Mouse (Mus musculus) T-helper 2 cell (primary cell): Measurements from ENCODE around the gene Nfe2.
"Not testable (repeated sequence)": the region's sequence is repeated elsewhere in the genome, so short reads cannot be mapped to it uniquely, and the experiment has no call there.

Experiments
- in situ Hi-C: fragments of 300-600 bp; cut with MboI, MseI; formaldehyde crosslinking; loops from one replicate; pipeline ENCODE4 v1.15.1; 2025; ENCODE audit warnings: high pct_unique_total_duplicates

Gene Nfe2

DNA sequence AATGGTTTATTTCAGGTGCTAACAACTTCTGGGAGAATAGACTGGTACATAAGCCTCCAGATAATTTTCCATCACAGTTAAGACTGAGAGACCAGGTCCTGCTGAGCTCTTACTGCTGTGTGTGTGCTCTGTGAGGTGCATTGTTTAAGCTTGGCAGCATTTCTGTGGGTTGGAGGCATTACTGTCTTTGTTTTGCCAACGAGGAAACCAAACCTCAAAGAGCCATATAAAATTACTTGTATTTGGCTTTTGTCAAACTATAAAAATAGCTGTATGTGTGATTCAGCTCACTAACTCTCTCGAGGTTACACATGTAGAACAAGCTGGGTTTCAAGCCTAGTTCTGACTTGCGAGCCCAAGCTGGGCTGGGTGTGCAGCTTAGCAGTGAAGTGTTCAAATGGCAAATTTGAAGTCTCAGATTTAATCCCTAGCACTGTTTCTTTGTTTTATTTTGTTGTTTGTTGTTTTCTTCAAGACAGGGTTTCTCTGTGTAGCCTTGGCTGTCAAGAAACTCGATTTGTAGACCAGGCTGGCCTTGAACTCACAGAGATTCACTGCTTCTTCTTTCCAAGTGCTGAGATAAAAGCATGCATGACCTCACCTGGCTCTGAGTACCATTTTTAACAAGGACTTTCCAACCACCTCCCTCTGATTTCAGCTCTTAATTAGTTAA, 34.6 kb upstream of the Nfe2 start:
- in situ Hi-C loops, result no loop called here

DNA sequence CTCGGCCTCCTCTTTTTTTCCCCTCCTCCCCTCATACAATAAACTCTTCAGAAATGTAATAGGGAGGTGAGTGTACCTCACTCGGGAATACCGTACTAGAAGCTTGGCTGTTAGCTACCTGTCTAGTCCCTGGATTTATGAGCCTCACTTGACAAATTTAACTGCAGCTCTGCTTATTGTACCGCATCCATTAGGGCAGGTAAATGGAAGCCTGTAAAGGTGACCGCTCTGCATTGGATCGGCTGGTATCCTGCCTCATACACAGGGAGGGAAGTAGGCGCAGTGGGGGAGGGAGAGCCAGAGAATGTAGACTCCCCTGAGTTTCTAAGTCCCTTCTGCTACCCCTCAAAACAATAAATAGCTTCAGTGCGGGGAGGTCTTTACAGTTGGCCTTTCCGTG, 32.6 kb upstream of the Nfe2 start:
- in situ Hi-C loops, result no loop called here

DNA sequence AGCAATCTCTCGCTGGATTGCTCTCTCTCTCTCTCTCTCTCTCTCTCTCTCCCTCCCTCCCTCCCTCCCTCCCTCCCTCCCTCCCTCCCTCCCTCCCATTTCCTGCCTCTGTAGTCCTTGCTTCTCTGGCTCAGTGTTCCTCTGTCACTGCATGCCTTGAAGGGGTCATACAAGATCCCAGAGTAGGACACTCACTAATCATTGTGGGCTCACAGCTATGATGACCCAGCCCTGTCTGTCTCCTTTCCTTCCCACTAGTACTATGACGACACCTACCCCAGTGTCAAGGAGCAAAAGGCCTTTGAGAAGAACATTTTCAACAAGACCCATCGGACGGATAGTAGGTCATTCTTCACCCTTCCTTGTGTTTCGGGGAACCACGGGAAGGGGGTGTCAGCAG, 32.2 kb upstream of the Nfe2 start:
- in situ Hi-C loops, result no loop called here

DNA sequence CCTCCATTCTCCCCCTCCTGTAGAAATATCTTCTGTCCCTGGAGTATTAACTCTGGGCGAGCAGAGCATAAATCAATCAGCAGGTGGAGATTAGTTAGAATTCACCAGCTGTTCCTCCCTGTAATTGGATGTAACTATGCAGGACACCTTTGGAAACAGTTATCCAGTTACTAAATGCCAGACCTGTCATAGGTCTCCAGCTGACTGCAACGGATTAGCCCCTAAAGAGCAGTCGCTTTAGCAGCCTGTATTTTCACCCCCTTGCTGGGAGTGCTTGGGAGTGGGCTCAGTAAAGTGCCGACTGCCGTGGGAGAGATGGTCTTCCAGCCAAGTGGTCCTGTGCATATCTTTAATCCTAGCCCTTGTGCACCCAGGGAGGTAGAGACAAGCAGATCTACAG, 31.4 kb upstream of the Nfe2 start:
- in situ Hi-C loops, result no loop called here

DNA sequence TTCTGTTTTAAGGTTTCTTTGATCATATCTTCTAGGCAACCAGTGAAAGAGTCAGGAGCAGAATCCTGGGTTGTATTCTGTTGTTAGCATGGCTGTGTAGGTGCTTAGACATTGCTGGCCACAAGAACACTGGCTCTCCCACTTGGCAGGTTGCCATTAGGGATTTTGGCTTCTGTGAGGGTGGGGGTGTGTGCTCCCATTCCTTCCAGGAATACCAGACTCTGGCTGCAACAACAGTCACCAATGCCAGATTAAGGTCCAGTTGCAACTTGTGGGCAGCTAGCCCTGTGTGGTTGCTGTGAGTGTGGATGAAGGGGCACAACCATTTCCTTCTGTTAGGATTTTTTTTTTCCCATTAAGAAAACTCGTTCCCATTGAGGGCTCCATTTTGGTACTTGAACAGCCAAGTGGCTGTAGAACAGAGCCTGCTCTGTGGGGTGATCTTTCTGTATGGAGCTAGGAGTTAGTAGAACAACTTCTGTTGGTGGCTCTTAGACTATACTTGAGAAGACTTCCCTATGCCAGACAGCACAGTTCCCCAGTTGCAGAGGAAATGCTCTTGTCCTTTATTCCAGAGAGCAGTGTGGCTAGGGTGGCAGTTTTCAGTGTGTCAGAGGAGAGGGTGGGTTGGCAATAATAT, 27.7 kb upstream of the Nfe2 start:
- in situ Hi-C loops, result no loop called here

DNA sequence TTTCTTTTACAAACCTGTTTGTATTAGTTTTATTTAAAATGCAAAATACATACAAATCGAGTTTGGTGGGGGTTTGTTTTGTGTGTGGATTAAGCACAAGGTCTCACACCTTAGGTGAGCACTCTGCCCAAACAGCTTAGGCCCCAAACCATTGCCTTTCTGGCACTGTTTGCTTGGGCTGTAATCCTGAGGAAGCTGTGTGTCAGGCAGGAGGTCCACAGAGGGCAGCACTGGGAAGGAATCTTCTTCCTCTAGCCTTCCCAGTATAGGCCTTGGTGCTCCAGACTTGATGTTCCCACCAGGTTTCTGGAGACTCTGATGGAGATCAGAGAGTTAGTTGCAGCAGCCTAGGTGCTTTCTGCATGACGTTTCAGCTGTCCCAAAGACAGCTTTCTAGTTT, 26.4 kb upstream of the Nfe2 start:
- in situ Hi-C loops, result no loop called here

DNA sequence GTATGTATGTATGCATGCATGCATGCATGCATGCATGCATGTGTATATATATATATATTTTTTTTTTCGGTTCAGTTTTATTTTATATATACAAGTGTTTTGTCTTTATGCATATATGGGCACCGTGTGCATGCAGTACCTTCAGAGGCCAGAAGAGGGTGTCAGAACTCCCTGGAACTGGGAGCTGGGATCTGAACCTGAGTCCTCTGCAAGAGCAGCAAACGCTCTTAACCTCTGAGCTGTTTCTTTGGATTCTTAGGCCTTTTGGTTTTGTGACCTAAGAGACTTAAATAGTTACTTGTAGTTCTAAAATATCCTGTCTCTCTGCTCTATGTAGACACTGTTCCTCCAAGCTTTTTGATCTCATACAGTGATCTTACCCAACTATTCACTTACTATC, 25.9 kb upstream of the Nfe2 start:
- in situ Hi-C loops, result no loop called here

DNA sequence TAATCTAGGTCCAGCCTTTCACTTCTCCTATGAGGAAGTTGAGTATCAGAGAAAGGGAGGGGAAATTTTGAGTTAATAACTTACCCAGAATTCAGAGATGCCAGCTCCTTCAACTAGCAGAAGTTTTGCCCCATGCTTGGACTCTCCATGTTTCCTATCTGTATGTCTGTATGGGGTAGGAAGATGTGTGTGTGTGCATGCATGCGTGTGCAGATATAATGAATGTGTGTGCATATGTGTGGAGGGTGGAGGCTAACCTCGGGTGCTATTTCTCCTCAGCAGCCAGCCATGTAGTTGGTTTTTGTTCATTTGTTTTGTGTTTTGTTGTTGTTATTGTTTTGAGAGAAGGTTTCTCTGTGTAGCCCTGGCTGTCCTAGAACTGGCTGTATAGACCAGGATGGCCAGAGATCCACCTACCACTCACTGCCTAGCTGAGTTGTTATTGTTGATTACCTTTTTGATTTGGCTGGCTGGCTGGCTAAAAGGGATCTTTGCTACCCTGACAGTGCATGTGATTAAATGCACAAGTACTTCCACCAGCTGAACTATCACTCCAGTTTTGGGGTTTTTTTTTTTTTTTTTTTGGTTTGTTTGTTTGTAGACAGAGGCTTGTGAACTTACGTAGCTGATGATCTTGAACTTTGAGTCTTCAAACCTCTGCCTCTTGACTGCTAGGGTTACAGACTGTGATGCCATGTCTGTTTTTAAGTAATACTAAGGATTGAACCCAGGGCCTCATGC, 23.4 kb upstream of the Nfe2 start:
- in situ Hi-C loops, result no loop called here

DNA sequence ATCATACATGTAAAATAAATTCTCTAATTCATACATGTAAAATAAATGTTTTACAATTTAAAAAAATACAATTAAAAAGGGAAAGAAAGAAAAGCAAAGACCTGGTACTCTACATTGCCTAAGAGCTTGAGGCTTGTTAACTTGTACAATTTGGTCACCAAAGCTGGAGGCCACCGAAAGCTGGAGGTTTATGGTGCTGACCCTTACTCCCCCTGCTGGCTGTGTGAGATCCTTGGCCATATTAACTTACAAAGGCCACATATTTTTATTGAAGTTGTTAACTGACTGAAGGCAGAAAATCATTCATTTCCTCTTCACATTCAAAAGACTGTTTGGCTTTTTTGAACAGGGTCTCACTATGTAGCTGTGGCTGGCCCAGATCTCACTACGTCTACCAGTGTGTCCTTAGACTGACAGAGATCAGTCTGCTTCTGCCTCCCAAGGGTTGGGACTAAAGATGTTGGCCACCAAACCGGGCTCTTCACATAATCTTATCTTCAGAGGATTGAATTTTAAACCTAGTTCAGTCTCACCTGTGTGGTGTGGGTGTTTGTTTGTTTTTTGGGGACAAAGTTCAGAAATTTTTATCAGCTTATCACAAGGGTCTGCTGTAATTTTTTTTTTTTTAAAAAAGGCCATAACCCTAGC, 22.7 kb upstream of the Nfe2 start:
- in situ Hi-C loops, result no loop called here

DNA sequence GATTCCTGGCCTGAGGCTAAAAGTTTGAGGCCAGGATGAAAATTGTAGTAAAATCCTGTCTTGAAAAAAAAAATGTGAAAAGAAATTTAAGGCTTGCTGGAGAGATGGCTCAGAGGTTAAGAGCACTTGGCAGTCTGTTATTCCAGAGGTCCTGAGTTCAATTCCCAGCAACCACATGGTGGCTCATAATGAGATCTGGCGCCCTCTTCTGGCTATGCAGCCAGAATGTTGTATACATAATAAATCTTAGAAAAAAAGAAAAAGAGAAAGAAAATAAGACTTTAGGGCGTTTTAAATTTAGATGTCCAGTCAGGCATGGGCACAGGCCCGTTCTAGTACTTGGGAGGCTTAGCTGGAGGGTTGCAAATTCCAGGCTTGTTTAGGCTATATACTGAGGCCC, 21.5 kb upstream of the Nfe2 start:
- in situ Hi-C loops, result no loop called here

DNA sequence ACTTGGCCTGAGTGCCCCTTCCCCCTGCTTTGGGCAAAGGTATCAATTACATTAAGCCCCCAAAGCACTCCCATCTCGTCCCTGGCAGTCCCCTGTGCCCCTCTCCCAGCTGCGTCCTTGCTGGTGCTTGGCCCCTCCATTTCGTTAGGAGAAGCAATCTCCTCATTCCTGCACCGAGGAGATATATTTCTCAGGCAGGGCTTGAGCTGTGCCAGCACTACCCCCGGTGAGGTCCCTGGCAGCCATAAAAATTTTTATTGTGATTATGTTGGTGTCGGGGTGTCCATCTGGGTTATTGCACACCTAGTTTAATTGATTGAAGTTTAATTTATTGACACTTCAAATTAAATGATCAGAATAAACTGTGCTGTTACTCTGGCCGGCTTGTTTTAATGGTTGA, 19.7 kb upstream of the Nfe2 start:
- in situ Hi-C loops, result no loop called here

DNA sequence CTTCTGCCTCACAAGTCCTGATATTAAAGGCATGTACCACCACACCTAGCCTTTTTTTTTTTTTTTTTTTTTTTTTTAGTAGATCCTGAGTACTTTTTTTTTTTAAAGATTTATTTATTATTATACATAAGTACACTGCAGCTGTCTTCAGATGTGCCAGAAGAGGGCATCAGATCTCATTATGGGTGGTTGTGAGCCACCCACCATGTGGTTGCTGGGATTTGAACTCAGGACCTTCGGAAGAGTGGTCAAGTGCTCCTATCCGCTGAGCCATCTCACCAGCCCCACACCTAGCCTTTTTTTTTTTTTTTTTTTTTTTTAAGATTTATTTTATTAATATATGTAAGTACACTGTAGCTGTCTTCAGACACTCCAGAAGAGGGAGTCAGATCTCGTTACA, 17.7 kb upstream of the Nfe2 start:
- in situ Hi-C loops, result not testable (repeated sequence)

DNA sequence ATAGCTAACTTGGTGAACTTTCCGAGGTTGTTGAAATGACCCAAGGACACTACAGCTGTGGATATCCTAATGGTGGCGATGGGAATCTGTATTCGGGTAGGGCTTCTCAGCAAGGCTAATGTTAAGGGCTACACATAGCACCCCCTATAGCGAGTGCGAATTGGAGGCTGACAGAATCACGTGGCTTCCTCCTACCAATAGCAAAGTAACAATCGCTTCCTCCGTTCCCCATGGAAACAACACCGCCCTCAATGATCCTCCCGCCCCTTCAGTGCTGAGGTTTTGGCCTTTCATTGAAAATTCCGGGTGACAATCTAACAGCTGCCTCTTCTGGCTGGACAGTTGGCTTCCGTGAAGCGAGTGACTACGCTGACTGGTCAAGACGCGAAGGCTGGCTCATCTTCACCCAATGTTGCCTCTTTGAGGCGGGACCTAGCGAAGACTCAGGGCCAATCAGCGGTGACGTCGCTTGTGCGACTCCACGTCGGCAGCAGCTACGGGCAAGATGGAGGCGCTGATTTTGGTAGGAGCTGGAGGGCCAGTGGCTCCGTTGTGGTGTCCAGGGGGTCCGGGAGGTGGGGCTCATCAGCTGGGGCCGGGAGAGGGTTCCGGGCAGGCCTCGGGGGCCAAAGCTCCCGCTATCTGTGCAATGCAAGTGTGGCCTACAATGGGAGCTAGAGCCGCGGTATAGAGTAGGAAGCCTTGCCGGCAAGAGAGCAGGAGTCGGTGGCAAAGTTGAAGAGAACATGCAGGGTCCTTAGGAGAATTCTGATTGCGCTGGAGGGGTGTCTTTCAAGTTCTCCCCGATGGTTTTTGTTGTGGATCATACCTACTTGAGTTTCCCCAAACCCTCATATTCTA, 14.4 kb upstream of the Nfe2 start, which contains the start of gene Copz1:
Copz1 (plus strand) TSS at position 296 of the 861 bp plus-strand sequence.
- in situ Hi-C loops, result no loop called here

DNA sequence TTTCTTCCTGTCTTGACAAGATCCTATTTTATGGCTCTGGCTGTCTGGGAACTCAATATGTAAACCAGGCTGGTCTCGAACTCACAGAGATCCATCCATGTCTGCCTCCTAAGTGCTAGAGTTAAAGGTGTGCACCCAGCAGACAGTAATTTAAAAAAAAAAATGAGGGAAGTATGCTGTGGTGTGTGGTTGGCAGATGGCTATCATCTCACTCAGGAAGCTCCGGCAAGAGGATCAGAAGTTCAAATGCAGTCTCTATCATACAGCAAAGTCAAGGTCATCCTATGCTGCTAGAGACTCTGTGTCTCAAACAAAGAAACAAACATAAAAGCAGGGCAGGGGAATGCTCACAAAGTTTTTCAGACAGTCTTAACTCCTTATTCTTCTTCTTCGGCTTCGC, 10.7 kb upstream of the Nfe2 start:
- in situ Hi-C loops, result no loop called here

DNA sequence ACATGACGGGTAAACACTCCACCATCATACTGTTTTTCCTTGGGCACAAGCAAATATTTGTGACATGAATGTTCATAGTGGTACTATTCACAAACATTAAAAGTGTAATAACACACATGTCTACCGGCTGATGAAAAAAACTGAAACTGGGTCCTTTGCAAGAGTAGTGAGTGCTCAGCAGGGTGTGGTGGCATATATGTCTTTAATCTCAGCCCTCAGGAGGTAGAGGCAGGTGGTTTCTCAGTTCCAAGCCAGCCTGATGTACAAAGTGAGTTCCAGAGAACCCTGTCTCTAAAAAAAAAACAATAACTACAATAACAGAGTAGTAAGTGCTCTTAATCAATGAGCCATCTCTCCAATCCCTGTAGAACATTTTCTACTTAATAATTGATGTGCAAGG, 6.6 kb upstream of the Nfe2 start:
- in situ Hi-C loops, result no loop called here

DNA sequence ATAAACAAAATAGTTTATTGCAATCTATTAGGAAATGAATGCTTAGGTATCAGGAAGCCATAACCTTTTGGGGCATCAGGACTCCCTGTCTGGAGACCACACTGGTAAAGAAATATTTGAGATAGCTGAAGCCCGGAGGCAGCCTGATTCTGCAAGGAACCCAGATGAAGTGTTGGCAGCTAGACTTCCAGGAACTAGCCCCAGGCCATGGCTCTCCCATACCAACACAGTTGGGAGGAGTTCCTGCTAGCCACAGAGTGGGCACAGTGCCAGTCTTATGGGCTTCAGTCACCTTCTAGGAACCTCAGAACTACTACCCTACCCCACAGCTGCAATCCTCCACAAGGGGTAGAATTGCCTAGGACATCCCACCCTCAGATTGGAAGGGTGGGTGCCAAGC, 1.8 kb upstream of the Nfe2 start:
- in situ Hi-C loops, result no loop called here

DNA sequence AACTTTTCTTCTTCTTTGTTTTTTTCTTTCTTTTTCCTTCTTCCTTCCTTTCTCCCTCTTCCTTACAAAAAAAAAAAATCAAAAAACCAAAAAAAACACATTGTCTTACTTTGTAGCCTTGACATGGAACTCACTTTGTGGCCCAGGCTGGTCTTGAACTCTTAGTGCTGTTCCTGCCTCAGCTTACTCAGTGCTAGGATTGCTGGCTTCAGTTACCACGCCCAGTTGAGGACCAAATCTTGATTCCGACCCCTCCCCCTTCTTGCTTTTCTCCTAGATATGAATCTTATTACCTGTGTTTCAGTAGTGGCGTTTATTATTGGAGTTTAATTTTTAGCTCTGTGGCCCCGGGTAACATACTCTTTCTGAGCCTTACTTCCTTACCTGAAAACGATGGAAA, 959 bp upstream of the Nfe2 start:
- in situ Hi-C loops, result no loop called here

DNA sequence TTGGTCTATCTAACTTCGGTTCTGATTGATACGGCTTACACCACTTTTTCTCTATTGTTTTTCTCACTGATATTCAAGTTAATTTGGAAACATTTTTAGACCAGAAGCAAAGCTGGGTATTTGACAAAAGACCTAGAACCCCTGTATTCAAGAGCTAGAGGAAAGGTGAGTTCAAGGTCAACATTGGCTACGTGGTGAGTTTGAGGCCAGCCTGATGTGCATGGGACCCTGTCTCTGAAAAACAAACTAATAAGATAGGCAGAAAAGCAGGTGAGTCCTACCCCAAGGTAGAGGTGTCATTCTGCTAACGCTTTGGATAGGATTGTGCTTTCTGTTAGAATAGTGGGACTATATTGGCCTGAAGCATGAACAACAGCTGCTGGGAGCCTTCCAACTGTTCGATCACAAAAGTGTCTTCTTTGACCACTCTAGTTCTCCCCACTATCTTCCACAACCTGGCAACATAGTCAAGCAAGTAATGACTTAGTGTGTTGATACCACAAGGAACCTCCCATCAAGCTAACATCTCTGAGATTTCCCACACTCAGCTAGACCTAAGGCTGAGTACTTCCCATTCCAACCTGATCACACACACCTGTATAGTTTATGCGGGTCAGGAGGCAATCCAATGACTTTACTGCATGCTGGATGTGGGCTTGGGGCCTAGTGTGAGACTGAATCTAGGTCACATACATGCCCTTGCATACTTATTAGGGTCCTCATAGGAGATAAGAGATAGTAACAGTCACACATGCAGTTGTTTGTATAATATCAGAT, 1.8 kb downstream of the Nfe2 start:
- in situ Hi-C loops, result no loop called here

DNA sequence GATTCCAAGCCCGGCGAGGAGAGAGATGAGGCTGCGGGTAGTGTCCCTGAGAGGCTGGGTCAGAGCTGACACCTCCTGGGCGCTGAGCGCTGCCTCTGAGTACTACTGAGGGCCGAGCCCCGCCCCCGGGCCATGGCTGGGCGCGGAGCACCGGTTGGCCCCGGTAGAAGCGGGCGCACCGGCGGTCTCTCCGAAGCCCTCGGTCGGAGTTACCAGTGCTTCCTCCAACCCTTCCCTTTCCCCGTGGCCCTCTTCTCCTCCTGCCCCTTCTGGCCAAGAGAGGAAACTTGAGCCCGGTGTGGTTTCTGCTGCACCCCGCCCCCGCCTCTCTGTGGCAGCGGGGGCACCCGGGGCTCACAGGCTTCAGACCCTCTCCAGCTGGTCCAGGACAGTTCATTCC, 3.0 kb downstream of the Nfe2 start:
- in situ Hi-C loops, result no loop called here

DNA sequence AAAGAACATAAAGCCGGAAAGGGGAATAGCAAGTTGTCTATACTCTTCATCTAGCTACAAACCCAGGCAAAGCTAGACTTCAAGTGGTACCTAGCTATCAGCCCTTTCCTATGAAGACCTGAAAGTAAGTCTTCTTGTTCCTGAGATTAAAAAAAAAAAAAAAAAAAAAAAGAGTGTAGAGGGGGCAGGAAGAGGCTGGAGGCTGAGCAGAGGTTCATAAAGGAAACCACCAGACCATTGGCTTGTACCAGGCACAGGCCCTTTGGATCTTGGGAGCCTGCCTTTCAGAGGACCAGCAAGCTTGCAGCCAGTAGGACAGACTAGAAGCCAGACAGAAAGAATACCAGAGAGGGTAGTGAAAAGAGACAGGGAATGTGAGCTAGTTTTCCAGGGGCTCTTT, 4.9 kb downstream of the Nfe2 start:
- in situ Hi-C loops, result no loop called here

DNA sequence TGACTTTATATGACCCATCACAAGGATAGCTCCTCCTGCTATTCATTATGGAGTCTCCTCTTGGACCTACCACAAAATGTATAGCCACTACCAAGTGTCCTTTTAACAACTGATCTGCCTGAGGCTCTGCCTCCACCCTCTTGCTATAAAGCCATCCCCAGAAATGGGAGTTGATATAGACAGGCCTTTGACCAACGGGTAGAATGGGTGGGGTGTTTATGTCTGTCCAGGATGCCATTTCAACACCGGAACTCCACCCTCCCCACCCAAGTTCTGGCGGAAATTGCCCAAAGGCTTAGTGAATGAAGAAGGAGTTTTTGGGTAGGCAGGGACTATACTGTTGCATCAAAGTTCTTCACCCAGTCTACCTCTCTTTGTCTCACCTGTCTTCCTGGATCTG, 5.5 kb downstream of the Nfe2 start:
- in situ Hi-C loops, result no loop called here
